Mouse (Mus musculus): ENCODE measurements at regions not wholly inside any gene's neighbourhood (a gene's known extent, or its start where the extent isn't known, plus 50 kb on each side); places are given as distances from the start of the nearest gene placed in this dataset.

- DNase-seq, result no peak
Observed at GRCm38 (mm10) chr10:16231821-16232220, 1491.2 kb upstream of the Cited2 start.

GRCm38 (mm10) chr10:16233612-16234106 lies 1489.4 kb upstream of the Cited2 start:
- DNase-seq, result no peak

- DNase-seq, result no peak
Observed at GRCm38 (mm10) chr10:16256329-16256728, 1466.7 kb upstream of the Cited2 start.

- peak; percentile 10 to 17 for DNase-seq
Observed at GRCm38 (mm10) chr10:16272786-16273185, 1450.2 kb upstream of the Cited2 start.

GRCm38 (mm10) chr10:16317026-16317425 lies 1406.0 kb upstream of the Cited2 start:
- no peak for DNase-seq

- no peak for DNase-seq
Observed at GRCm38 (mm10) chr10:16337546-16337945, 1385.5 kb upstream of the Cited2 start.

- DNase-seq, result no peak
Observed at GRCm38 (mm10) chr10:16341496-16341895, 1381.5 kb upstream of the Cited2 start.

- DNase-seq, result no peak
Observed at GRCm38 (mm10) chr10:16364001-16364400, 1359.0 kb upstream of the Cited2 start.

Measured in cerebellum, postnatal 36 days (tissue).